Mouse (Mus musculus): ENCODE results near the gene Hoxc6. TPM values are rescaled to one million over a fixed set of nuclear protein-coding genes. Genes with fewer than 3 reads are reported as not detected.

Gene Hoxc6
- total RNA-seq, 2 experiments from 2014 or later, result not detected

- no peak for DNase-seq (ENCODE audit: extremely low spot score in 1 of 2, low spot score in 2 of 2)
Measured at GRCm38 (mm10) chr15:103006326-103006725, 8.3 kb downstream of the Hoxc6 start.

GRCm38 (mm10) chr15:103009265-103010111 lies 11.4 kb downstream of the Hoxc6 start:
- intact Hi-C loops (cut with DNase I), result no loop called here
- DNase-seq (ENCODE audit: extremely low spot score in 1 of 2, low spot score in 2 of 2), result no peak

More at GRCm38 (mm10) chr15:103006326-103006725, 8.3 kb downstream of the Hoxc6 start:
- intact Hi-C loops (cut with DNase I), result no loop called here

DNA sequence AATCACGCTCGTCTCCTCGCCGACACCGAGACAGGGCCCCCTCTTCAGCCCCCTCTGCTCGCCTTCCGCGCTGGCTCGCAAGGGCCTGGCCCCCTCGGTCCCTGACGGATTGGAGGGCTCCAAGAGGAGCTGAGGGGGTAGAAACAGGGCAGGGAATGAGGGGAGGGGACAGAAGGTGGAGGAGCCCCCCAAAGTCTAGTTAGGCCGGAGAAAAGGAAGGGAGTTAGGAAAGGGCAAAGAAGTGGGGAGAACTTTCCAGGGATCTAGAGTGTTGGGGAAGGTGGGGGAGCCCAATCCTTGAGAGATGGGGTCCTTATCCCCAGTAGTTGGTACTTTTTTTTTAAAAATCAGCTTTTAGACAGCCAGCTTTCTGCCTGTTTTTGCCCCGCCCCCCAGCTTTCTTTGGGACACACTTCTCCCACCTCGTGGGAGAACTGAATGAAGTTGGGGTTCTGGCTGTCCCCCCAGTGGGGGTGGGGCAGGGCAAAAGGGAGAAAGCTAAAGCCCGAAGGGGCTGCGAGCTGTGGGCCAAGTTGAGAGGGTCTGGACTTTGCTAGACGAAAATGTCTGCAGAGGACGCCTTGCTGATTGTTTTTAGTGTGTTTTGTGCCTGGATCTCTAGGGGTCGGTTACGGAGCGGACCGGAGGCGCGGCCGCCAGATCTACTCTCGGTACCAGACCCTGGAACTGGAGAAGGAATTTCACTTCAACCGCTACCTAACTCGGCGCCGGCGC lies 12.2 kb downstream of the Hoxc6 start:
- intact Hi-C loops (cut with DNase I), result no loop called here
- no peak for DNase-seq (ENCODE audit: extremely low spot score in 1 of 2, low spot score in 2 of 2)

DNA sequence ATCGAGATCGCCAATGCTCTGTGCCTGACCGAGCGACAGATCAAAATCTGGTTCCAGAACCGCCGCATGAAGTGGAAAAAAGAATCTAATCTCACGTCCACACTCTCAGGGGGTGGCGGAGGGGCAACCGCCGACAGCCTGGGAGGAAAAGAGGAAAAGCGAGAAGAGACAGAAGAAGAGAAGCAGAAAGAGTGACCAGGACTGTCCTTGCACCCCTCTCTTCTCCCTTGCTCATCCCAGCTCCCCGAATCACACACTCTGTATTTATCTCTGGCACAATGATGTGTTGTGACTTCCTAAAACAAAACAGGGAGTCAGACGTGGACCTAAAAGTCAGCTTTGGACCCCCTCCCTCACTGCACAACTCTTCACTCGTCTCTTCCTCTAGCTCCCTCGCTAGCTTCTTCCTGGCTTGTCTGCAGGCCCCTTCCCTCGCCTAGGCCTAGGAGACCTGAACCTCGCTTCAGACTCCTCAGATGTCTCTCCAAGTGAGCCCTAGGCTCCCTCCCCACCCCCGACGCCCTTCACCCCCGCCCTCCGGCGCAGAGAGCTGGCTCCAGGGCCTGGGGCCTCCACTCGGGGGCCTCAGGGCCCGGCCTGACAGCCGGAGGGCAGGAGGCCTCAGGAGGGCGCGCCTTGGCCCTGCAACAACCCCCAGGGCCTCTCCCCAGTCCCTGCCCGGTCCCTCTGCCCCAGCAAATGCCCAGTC lies 12.9 kb downstream of the Hoxc6 start:
- intact Hi-C loops (cut with DNase I), result no loop called here
- DNase-seq (ENCODE audit: extremely low spot score in 1 of 2, low spot score in 2 of 2), result no peak

DNA sequence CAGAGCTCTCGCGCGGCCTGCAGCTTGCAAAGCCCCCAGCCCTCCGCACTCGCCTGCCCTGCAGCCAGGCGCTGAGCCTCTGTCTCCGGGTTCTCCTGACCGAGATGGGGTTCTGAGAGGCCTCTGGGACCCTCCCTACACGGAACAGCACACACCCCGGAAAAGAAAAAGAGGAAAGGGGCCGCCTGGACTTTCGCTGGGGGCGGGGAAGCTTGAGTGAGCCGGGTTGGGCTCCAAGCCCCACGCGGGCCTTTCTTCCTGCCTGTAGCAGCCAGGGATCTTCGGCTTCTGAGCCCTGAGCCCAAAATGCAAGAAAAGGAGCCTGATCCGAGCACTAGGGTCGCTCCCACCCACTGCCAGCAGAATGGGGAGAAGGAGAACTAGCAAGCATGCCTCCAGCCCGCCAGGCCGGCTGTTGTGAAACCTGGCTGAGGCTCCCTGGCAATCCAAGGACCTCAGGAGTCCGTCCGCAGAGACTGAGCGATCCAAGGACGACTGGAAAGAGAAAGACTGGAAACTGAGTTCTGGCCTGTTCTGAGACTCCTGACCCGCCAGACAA lies 13.9 kb downstream of the Hoxc6 start:
- intact Hi-C loops (cut with DNase I), result loop anchor here (2.0 kb wide), 1 partner anchor 157 kb away; no protein-coding TSS in a partner anchor
- no peak for DNase-seq (ENCODE audit: extremely low spot score in 1 of 2, low spot score in 2 of 2)

GRCm38 (mm10) chr15:103013238-103013984 lies 15.4 kb downstream of the Hoxc6 start:
- peak; percentile 23 to 39 for DNase-seq (ENCODE audit: extremely low spot score in 1 of 2, low spot score in 2 of 2)

GRCm38 (mm10) chr15:103014166-103015008 lies 16.3 kb downstream of the Hoxc6 start:
- DNase-seq (ENCODE audit: extremely low spot score in 1 of 2, low spot score in 2 of 2), result no peak
- intact Hi-C loops (cut with DNase I), result no loop called here

More at GRCm38 (mm10) chr15:103013238-103013984, 15.4 kb downstream of the Hoxc6 start:
- intact Hi-C loops (cut with DNase I), result loop anchor here (2.0 kb wide), 1 partner anchor 155 kb away; no protein-coding TSS in a partner anchor

DNA sequence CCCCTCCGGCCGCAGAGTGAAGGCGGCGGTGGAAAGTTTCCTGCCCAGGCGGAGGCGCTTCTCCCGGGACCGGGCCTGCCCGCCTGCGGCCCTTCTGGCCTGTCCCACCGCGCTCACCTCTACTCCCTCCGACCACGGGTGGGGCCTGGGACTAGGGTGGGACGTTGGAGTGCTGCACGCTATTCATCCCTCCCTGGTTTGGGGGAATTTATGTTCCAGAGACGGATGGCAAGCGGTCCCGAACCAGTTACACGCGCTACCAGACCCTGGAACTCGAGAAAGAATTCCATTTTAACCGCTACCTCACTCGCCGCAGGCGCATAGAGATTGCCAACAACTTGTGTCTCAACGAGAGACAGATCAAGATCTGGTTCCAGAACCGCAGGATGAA lies 16.9 kb downstream of the Hoxc6 start:
- no peak for DNase-seq (ENCODE audit: extremely low spot score in 1 of 2, low spot score in 2 of 2)
- intact Hi-C loops (cut with DNase I), result no loop called here

DNA sequence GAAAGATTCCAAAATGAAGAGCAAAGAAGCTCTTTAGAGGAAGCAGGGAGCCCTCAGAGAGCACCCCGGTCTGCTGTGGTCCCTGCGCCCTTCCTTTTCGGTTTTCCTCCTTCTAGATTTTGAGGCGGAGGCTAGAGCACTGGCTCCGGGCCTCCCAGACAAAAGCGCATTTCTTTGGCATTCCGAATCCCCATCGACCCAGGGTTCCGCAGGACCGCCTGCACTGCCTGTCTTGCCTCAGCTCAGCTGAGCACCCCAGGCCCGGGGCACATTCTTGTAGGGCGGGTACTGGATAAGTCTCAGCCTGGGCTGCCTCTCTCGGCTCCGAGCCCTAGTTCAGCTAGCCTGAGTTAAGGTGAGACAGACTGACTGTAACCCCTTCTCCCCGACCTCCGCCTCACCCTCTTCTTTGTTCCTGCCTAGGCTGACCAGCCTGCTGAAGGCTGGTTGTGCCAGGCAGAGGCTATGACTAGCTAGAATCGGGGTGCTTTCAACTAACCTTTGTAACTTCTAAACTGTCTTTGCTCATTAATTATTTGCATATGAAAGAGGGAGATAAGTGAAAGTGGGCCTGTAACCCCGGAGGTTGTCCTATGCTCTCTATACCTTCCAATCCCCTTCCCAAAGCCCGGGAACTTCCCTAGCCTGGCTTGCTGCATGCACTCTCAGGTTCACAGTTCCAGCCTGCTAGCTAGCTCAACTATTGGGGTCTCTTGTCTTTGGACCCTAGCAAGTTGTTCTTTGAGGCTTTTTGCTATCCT lies 17.5 kb downstream of the Hoxc6 start:
- intact Hi-C loops (cut with DNase I), result no loop called here
- no peak for DNase-seq (ENCODE audit: extremely low spot score in 1 of 2, low spot score in 2 of 2)

DNA sequence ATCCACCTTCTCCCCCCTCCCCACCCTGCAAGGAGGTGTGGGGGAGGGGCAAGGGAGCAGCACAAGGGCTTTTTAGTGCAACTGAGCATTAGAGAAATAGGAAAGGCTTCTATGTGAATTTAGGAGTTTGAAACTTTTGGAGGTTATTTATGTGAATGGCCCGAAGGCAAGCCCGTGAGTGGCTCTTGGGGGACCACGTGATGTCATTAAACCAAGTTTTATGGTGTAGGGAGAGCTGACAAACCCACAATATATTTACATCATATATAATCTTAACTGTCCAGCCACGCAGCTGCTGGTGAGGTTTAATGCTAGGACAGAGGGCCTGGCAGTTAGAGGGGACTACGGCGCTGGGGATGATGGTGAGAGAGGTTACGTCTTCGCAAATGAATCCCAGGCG lies 20.6 kb downstream of the Hoxc6 start, which contains the start of gene Hoxc4:
Hoxc4 (plus strand) TSS at position 299 of the 400 bp plus-strand sequence.
- intact Hi-C loops (cut with DNase I), result no loop called here
- no peak for DNase-seq (ENCODE audit: extremely low spot score in 1 of 2, low spot score in 2 of 2)

DNA sequence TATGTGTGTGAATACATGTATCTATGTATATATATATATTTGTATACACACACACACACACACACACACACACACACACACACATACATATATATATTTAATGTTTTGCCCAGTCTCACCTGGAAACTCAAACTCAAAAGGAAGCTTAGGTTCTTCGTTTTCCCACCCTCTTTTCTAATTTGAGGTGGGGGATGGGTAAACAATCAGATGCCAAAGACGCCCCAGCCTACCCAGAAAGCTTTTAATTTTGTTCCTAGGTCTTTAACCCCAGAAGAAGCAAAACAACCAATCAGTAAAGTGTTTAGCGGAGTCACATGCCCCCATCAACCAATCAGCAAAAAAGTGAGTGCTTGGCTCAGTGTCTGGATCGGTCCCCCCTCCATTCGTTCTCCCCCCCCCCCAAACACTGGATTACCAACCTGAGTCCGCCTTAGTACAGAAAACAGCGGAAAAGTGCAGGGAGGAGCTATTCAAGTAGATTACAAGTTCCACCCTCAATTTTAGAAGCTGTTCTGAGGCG lies 22.9 kb downstream of the Hoxc6 start:
- DNase-seq (ENCODE audit: extremely low spot score in 1 of 2, low spot score in 2 of 2), result no peak
- intact Hi-C loops (cut with DNase I), result no loop called here

DNA sequence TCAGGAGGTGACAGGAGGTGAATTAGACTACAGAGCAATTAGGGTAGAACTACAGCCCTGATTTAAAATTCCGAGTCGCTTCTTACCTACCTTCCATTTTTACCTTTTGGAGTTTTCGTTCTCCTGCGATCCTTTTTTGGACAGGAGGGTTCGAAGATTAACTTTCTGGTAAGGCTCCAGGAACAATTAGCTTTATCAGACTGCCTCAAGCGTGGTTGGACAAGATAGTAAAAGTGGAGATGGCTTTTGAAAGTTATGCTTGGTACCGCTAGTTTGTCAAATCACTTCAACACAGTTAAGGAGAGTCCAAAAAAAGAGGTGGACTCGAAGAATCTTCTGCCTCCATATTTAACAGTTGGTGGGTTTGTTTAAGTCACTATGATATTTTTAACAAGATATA lies 23.5 kb downstream of the Hoxc6 start:
- intact Hi-C loops (cut with DNase I), result no loop called here
- DNase-seq (ENCODE audit: extremely low spot score in 1 of 2, low spot score in 2 of 2), result no peak

DNA sequence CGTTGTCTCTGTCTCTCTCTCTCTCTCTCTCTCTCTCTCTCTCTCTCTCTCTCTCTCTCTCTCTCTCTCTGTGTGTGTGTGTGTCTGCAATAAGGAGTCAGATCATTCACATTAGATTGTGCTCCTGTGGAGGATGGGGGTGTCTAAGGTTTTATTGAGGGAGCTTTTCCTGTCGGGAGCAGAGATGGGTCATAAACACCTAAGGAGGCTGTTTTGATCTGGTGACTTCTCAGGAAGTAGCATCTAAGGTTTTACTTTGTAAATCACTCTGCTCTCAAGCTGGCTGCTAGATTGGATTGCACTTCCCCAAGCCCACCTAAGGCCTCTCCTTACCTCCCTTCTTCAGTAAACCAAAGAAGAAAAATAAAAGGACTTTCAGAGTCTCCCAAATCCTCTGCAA lies 26.1 kb downstream of the Hoxc6 start:
- intact Hi-C loops (cut with DNase I), result no loop called here
- no peak for DNase-seq (ENCODE audit: extremely low spot score in 1 of 2, low spot score in 2 of 2)

GRCm38 (mm10) chr15:103027266-103028235 lies 29.5 kb downstream of the Hoxc6 start:
- DNase-seq (ENCODE audit: extremely low spot score in 1 of 2, low spot score in 2 of 2), result no peak
- intact Hi-C loops (cut with DNase I), result no loop called here

DNA sequence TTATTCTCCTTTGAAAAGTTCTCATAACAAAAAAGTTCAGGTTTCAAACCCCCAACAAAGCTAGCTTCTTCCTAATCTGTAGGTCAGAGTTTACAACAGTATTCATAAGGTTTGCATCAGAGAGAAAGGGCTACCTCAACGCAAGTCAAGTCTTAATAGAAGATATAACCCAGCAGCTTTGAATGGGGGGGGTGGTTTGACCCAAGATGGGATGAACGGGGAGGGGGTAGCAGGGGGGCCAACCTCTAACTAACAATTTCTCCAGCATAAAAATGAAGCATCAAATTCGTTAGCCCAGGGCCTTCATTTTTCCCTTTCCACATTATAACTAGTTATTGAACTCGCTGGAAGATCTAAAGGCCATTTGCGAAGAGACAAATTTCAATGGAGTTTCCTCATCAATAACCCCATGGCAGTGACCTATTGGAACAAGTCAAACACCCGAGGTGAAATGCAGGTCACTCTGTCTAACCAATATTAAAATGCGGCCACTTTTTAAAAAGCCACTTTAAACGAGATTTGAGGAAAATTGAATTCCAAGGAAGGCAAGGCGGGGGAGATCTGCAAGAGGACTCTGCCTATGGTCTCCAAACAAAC lies 31.0 kb downstream of the Hoxc6 start:
- intact Hi-C loops (cut with DNase I), result no loop called here
- no peak for DNase-seq (ENCODE audit: extremely low spot score in 1 of 2, low spot score in 2 of 2)

All from left cerebral cortex, postnatal 10 days (tissue).